Mouse (Mus musculus): Measurements from ENCODE around the gene Ptpn14. TPM values are rescaled to one million over a fixed set of nuclear protein-coding genes. Genes with fewer than 3 reads are reported as not detected.
A peak's percentile ranks its signal among the peaks of the same experiment; 100 is the strongest.

Ptpn14 gene
- polyA plus RNA-seq, 1 experiment = 7.1 TPM

DNA sequence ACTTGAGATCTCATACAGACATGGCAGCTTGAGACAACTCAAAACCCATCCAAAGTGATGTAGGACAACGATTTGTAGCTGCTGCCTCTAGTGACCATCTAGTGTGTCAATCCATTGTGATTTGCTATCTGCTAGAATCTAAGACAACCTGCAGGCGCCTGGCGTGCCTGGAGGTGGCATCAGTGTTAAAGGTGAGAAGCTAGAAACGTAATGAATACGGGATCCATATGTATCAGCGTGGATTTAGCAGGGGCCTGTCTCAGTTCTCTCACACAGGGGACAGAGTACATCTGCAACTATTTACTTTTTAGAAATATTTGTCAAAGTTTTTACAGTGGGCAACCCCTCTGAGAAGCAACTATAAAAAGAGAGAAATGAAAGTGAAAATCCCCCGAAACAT, 24.9 kb upstream of the Ptpn14 start:
- 45% methylated on average over 7 of the region's 7 CpGs for WGBS
- Histone ChIP-seq H3K4me3 (ENCODE audit: extremely low read depth, insufficient read depth, insufficient read length) (no peak overlapping the region), H3K36me3 (ENCODE audit: control insufficient read depth, insufficient read depth, low read length) (no peaks in the 10 kb centered on the region), H3K4me1 (ENCODE audit: control insufficient read depth, insufficient read depth, insufficient read length) (no peaks in the 10 kb centered on the region), H3K27ac (ENCODE audit: insufficient read depth, low read length) (no peak overlapping the region), H3K27me3 (ENCODE audit: control insufficient read depth, insufficient read depth, low read length) (no peaks in the 10 kb centered on the region)
- TF ChIP-seq POLR2A (IDR thresholded peaks at IDR 0.05; ENCODE audit: low read depth, low read length) (no peak), CTCF (IDR thresholded peaks at IDR 0.05; ENCODE audit: extremely low read depth, insufficient read depth, insufficient read length, insufficient replicate concordance) (peak; percentile 55; the same call in 1 of the 2 replicates)
- DNase-seq (ENCODE audit: low read depth in 1 of 2, low spot score in 2 of 2) = peak in 1 of 2 experiments; percentile 39

GRCm38 (mm10) chr1:189703591-189703990, 24.5 kb upstream of the Ptpn14 start:
- Histone ChIP-seq H3K36me3 (ENCODE audit: control insufficient read depth, insufficient read depth, low read length) (no peaks in the 10 kb centered on the region), H3K27me3 (ENCODE audit: control insufficient read depth, insufficient read depth, low read length) (no peaks in the 10 kb centered on the region), H3K27ac (ENCODE audit: insufficient read depth, low read length) (no peak overlapping the region), H3K4me1 (ENCODE audit: control insufficient read depth, insufficient read depth, insufficient read length) (no peaks in the 10 kb centered on the region), H3K4me3 (ENCODE audit: extremely low read depth, insufficient read depth, insufficient read length) (no peak overlapping the region)
- TF ChIP-seq CTCF (IDR thresholded peaks at IDR 0.05; ENCODE audit: extremely low read depth, insufficient read depth, insufficient read length, insufficient replicate concordance) = no peak
- TF ChIP-seq POLR2A (IDR thresholded peaks at IDR 0.05; ENCODE audit: low read depth, low read length) = no peak
- no peak for DNase-seq (ENCODE audit: low read depth in 1 of 2, low spot score in 2 of 2)
- WGBS = 57% methylated on average over 7 of the region's 7 CpGs

DNA sequence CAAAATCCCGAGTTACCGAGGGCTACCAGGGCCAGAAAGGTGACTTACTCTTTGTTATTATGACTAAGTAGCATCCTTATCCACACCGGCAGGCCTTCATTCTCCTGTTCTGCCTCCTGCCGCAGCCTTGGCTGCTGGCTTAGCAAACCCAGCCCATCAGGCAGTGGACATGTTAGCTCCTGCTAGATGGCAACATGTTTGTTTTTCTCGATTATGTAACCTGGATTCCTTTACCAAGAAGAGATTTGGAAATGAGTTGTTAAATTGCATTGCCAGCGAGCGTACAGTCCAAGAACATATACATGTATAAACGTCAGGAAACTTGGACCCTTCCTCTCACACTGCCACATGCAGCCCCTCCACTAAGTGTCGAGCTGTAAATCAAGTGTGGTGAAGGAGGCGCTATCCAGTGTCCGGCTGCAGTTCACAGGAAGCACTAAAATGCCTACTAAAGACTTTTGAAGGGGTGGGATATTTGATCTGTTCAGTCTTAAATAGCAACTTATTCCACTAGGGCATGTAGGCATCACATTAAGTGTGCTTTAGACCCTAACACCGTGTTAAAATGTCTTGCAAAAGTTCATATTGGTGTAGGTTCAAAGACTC, 21.9 kb upstream of the Ptpn14 start:
- no peak for TF ChIP-seq CTCF (IDR thresholded peaks at IDR 0.05; ENCODE audit: extremely low read depth, insufficient read depth, insufficient read length, insufficient replicate concordance)
- TF ChIP-seq POLR2A (IDR thresholded peaks at IDR 0.05; ENCODE audit: low read depth, low read length) = no peak
- no peaks in the 10 kb centered on the region for H3K27me3 ChIP-seq (ENCODE audit: control insufficient read depth, insufficient read depth, low read length)
- no peak overlapping the region for H3K27ac ChIP-seq (ENCODE audit: insufficient read depth, low read length)
- no peak overlapping the region for H3K4me3 ChIP-seq (ENCODE audit: extremely low read depth, insufficient read depth, insufficient read length)
- DNase-seq (ENCODE audit: low read depth in 1 of 2, low spot score in 2 of 2) = no peak
- H3K36me3 ChIP-seq (ENCODE audit: control insufficient read depth, insufficient read depth, low read length) = no peaks in the 10 kb centered on the region
- H3K4me1 ChIP-seq (ENCODE audit: control insufficient read depth, insufficient read depth, insufficient read length) = no peaks in the 10 kb centered on the region
- 73% methylated on average over 12 of the region's 12 CpGs for WGBS

DNA sequence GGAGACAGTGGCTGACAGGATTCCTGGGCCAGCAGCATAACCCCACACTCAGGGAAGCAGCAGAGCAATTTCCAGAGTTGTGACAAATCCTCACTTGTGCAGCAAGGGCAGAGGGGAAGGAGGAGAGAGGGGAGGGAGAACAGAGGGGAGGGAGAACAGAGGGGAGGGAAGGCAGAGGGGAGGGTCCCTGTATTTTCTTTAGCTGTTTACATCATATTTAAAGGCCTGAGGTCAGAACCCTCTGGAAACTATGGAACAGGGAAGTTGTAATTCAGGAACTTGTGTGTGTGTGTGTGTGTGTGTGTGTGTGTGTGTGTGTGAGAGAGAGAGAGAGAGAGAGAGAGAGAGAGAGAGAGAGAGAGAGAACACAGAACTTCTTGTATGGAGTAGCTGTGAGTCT, 21.1 kb upstream of the Ptpn14 start:
- no peak overlapping the region for H3K27ac ChIP-seq (ENCODE audit: insufficient read depth, low read length)
- TF ChIP-seq CTCF (IDR thresholded peaks at IDR 0.05; ENCODE audit: extremely low read depth, insufficient read depth, insufficient read length, insufficient replicate concordance) (no peak), POLR2A (IDR thresholded peaks at IDR 0.05; ENCODE audit: low read depth, low read length) (no peak)
- H3K4me3 ChIP-seq (ENCODE audit: extremely low read depth, insufficient read depth, insufficient read length) = no peak overlapping the region
- DNase-seq (ENCODE audit: low read depth in 1 of 2, low spot score in 2 of 2) = no peak
- H3K36me3 ChIP-seq (ENCODE audit: control insufficient read depth, insufficient read depth, low read length) = no peaks in the 10 kb centered on the region
- no peaks in the 10 kb centered on the region for H3K4me1 ChIP-seq (ENCODE audit: control insufficient read depth, insufficient read depth, insufficient read length)
- H3K27me3 ChIP-seq (ENCODE audit: control insufficient read depth, insufficient read depth, low read length) = no peaks in the 10 kb centered on the region

GRCm38 (mm10) chr1:189707419-189707818, 20.6 kb upstream of the Ptpn14 start:
- 61% methylated on average over 5 of the region's 5 CpGs for WGBS
- H3K27ac ChIP-seq (ENCODE audit: insufficient read depth, low read length) = no peak overlapping the region
- no peak overlapping the region for H3K4me3 ChIP-seq (ENCODE audit: extremely low read depth, insufficient read depth, insufficient read length)
- no peaks in the 10 kb centered on the region for H3K4me1 ChIP-seq (ENCODE audit: control insufficient read depth, insufficient read depth, insufficient read length)
- H3K27me3 ChIP-seq (ENCODE audit: control insufficient read depth, insufficient read depth, low read length) = no peaks in the 10 kb centered on the region
- no peak for TF ChIP-seq POLR2A (IDR thresholded peaks at IDR 0.05; ENCODE audit: low read depth, low read length)
- TF ChIP-seq CTCF (IDR thresholded peaks at IDR 0.05; ENCODE audit: extremely low read depth, insufficient read depth, insufficient read length, insufficient replicate concordance) = no peak
- H3K36me3 ChIP-seq (ENCODE audit: control insufficient read depth, insufficient read depth, low read length) = no peaks in the 10 kb centered on the region
- DNase-seq (ENCODE audit: low read depth in 1 of 2, low spot score in 2 of 2) = no peak

DNA sequence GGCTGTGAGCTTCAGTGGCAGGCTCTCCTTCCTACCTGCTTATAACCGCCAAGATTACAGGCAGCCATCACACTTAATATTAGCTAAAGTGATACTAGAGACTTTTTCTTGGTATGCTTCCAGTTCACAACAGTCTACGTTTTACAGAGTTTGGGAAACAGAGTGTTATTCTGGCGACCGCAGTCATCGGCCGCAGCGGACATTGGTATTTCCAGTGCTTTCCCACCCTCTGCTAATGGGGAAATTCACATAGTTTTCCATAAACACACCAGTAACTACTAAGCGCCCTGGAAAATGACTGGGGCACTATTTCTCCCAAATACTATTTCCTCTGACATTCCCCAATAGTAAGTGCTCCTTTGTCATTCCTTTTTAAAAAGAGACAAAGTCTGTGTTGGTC, 19.1 kb upstream of the Ptpn14 start:
- Histone ChIP-seq H3K27ac (ENCODE audit: insufficient read depth, low read length) (no peak overlapping the region), H3K4me3 (ENCODE audit: extremely low read depth, insufficient read depth, insufficient read length) (no peak overlapping the region), H3K27me3 (ENCODE audit: control insufficient read depth, insufficient read depth, low read length) (no peaks in the 10 kb centered on the region), H3K4me1 (ENCODE audit: control insufficient read depth, insufficient read depth, insufficient read length) (no peaks in the 10 kb centered on the region), H3K36me3 (ENCODE audit: control insufficient read depth, insufficient read depth, low read length) (no peaks in the 10 kb centered on the region)
- TF ChIP-seq CTCF (IDR thresholded peaks at IDR 0.05; ENCODE audit: extremely low read depth, insufficient read depth, insufficient read length, insufficient replicate concordance) (no peak), POLR2A (IDR thresholded peaks at IDR 0.05; ENCODE audit: low read depth, low read length) (no peak)
- 83% methylated on average over 8 of the region's 8 CpGs for whole genome bisulfite sequencing
- no peak for DNase-seq (ENCODE audit: low read depth in 1 of 2, low spot score in 2 of 2)

DNA sequence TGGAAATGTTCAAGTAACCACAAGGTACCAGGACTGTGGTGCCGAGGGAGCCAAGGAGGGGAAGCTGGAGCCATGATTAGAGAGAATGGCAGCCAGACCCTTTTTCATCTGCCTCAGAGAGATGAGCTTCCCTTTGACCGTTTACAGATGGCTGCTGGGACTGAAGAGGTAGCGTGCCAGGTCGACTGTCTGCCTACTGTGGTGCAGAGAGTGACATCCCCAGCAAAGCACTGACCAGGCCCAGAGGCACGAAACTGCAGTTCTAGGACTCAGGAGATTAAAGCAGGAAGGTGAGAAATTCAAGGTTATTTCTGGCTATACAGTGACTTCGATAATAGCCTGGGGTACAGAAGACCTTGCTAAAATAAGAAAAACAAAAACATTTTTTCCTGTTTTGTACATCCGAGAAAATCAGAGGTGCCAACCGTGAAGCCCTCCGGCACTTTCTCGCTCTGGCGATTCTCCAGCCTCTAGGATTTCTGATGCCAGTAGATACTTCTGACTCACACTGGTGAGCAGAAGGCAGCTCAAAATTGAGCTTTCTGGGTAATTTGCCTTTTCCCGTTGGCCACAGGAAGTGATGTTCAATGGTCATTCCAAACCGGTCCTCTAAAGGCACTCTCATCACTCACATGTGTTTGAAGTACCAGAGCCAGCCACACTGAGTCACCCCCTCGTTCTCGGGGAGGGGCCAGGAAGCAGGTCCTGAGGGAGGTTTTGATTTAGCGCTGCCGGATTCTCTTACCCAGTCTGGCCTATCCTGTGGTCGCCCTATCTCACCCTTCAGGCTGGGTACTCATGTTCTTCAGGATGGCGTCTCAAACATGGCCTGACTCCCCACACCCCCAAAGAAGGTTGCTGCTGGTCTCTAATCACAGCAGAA, 11.9 kb upstream of the Ptpn14 start:
- no peaks in the 10 kb centered on the region for H3K27me3 ChIP-seq (ENCODE audit: control insufficient read depth, insufficient read depth, low read length)
- H3K36me3 ChIP-seq (ENCODE audit: control insufficient read depth, insufficient read depth, low read length) = no peaks in the 10 kb centered on the region
- H3K27ac ChIP-seq (ENCODE audit: insufficient read depth, low read length) = no peak overlapping the region
- H3K4me3 ChIP-seq (ENCODE audit: extremely low read depth, insufficient read depth, insufficient read length) = no peak overlapping the region
- no peaks in the 10 kb centered on the region for H3K4me1 ChIP-seq (ENCODE audit: control insufficient read depth, insufficient read depth, insufficient read length)
- 39% methylated on average over 19 of the region's 19 CpGs for WGBS
- TF ChIP-seq CTCF (IDR thresholded peaks at IDR 0.05; ENCODE audit: extremely low read depth, insufficient read depth, insufficient read length, insufficient replicate concordance) (no peak), POLR2A (IDR thresholded peaks at IDR 0.05; ENCODE audit: low read depth, low read length) (no peak)
- no peak for DNase-seq (ENCODE audit: low read depth in 1 of 2, low spot score in 2 of 2)

Data from spleen, adult 2 months (tissue).